Mouse (Mus musculus) MEL (cell line): ENCODE measurements around the gene Ankmy1. TPM values are rescaled to one million over a fixed set of nuclear protein-coding genes. Genes with fewer than 3 reads are reported as not detected.

ENCODE experiments used
- DNase-seq: peaks from one replicate; pipeline ENCODE4 v3.0.0; 2011; ENCODE audit warnings: low read depth, low spot score
- H3K27ac ChIP-seq: 2 replicates; pipeline ENCODE4 v1.5.1; 2012; ENCODE audit warnings: low read depth, mild to moderate bottlenecking, control low read depth, low read length, moderate library complexity; ENCODE audit not compliant: control insufficient read depth
- H3K27me3 ChIP-seq, 2 experiments: fragments of 150-350 bp in 1 of 2; sonication (generic) in 1 of 2; 2 replicates each; pipeline ENCODE4 v1.6.1; 2012; ENCODE audit warnings: low read length in 2 of 2, mild to moderate bottlenecking in 2 of 2, improper control_type of control experiment in 1 of 2, moderate library complexity in 1 of 2; ENCODE audit not compliant: insufficient read depth in 2 of 2, control insufficient read depth in 1 of 2
- H3K36me3 ChIP-seq, 2 experiments: 2 replicates each; pipeline ENCODE4 v1.6.1; 2012 to 2014; ENCODE audit warnings: low read length in 2 of 2, improper control_type of control experiment in 1 of 2, inconsistent platforms in 1 of 2, mild to moderate bottlenecking in 1 of 2; ENCODE audit not compliant: insufficient read depth in 2 of 2, control insufficient read depth in 1 of 2
- H3K4me1 ChIP-seq, 2 experiments: fragments of 150-350 bp in 1 of 2; sonication (generic) in 1 of 2; 2 replicates each; pipeline ENCODE4 v1.6.1; 2012; ENCODE audit warnings: low read length in 2 of 2, improper control_type of control experiment in 1 of 2, mild to moderate bottlenecking in 1 of 2; ENCODE audit not compliant: insufficient read depth in 2 of 2, control insufficient read depth in 1 of 2
- H3K4me3 ChIP-seq, 2 experiments: fragments of 150-350 bp in 1 of 2; sonication (generic) in 1 of 2; 2 replicates each; pipeline ENCODE4 v1.5.1; 2012; ENCODE audit warnings: low read depth in 2 of 2, low read length in 2 of 2, mild to moderate bottlenecking in 2 of 2, moderate library complexity in 2 of 2, control low read depth in 1 of 2, improper control_type of control experiment in 1 of 2; ENCODE audit not compliant: control insufficient read depth in 1 of 2, insufficient read depth in 1 of 2
- H3K79me2 ChIP-seq: 2 replicates; pipeline ENCODE4 v1.6.1; 2012; ENCODE audit warnings: mild to moderate bottlenecking, low read length, moderate library complexity; ENCODE audit not compliant: control insufficient read depth, poor library complexity, insufficient read depth
- H3K9ac ChIP-seq: 2 replicates; pipeline ENCODE4 v1.6.1; 2012; ENCODE audit warnings: low read depth, mild to moderate bottlenecking, control low read depth, low read length, moderate library complexity; ENCODE audit not compliant: control insufficient read depth, poor library complexity, severe bottlenecking
- H3K9me3 ChIP-seq: fragments of 150-350 bp; sonication (generic); replicated peaks from 2 replicates; pipeline ENCODE4 v1.6.1; 2012; ENCODE audit warnings: mild to moderate bottlenecking, low read length, improper control_type of control experiment, moderate library complexity; ENCODE audit not compliant: insufficient read depth
- BHLHE40 ChIP-seq: IDR thresholded peaks from 2 replicates; pipeline ENCODE4 v1.6.1; 2012; ENCODE audit warnings: low read depth, mild to moderate bottlenecking, inconsistent platforms, low read length, improper control_type of control experiment, borderline replicate concordance
- CTCF ChIP-seq, 3 experiments: IDR thresholded peaks in 2 of 3; conservative IDR thresholded peaks in 1 of 3; 2 replicates each; pipeline ENCODE4 v1.5.1; 2011 to 2012; ENCODE audit warnings: low read length in 3 of 3, low read depth in 2 of 3, mild to moderate bottlenecking in 2 of 3, improper control_type of control experiment in 1 of 3, inconsistent platforms in 1 of 3, mixed read lengths in 1 of 3, moderate library complexity in 1 of 3; ENCODE audit not compliant: control insufficient read depth in 1 of 3, insufficient read depth in 1 of 3, poor library complexity in 1 of 3, severe bottlenecking in 1 of 3
- ELF1 ChIP-seq: IDR thresholded peaks from 2 replicates; pipeline ENCODE4 v1.6.1; 2014; ENCODE audit warnings: low read depth, mild to moderate bottlenecking, inconsistent platforms, low read length, improper control_type of control experiment, moderate library complexity
- EP300 ChIP-seq, 2 experiments: IDR thresholded peaks; 2 replicates each; pipeline ENCODE4 v1.6.1; 2011; ENCODE audit warnings: improper control_type of control experiment in 2 of 2, low read length in 2 of 2, low read depth in 1 of 2, mild to moderate bottlenecking in 1 of 2
- ETS1 ChIP-seq: IDR thresholded peaks from 2 replicates; pipeline ENCODE4 v1.6.1; 2012; ENCODE audit warnings: low read depth, mild to moderate bottlenecking, inconsistent platforms, low read length, improper control_type of control experiment, moderate library complexity
- GABPA ChIP-seq: IDR thresholded peaks from 2 replicates; pipeline ENCODE4 v1.6.1; 2012; ENCODE audit warnings: low read depth, mild to moderate bottlenecking, inconsistent platforms, low read length, improper control_type of control experiment, moderate library complexity
- JUND ChIP-seq: IDR thresholded peaks from 2 replicates; pipeline ENCODE4 v1.6.1; 2011; ENCODE audit warnings: low read depth, mild to moderate bottlenecking, improper control_type of control experiment, low read length
- KAT2A ChIP-seq: conservative IDR thresholded peaks from 2 replicates; pipeline ENCODE4 v1.6.1; 2012; ENCODE audit warnings: low read depth, low read length, improper control_type of control experiment, inconsistent platforms
- MAX ChIP-seq: IDR thresholded peaks from 2 replicates; pipeline ENCODE4 v1.6.1; 2011; ENCODE audit warnings: low read length, improper control_type of control experiment
- MAZ ChIP-seq: IDR thresholded peaks from 2 replicates; pipeline ENCODE4 v1.6.1; 2012; ENCODE audit warnings: low read depth, mild to moderate bottlenecking, inconsistent platforms, low read length, improper control_type of control experiment
- MEF2A ChIP-seq: IDR thresholded peaks from 2 replicates; pipeline ENCODE4 v1.6.1; 2014; ENCODE audit warnings: low read depth, mild to moderate bottlenecking, inconsistent platforms, low read length, improper control_type of control experiment; ENCODE audit not compliant: poor library complexity, insufficient replicate concordance, severe bottlenecking; ENCODE audit errors: extremely low read depth
- MXI1 ChIP-seq: IDR thresholded peaks from 2 replicates; pipeline ENCODE4 v1.6.1; 2011; ENCODE audit warnings: mild to moderate bottlenecking, low read depth, low read length, improper control_type of control experiment
- MYB ChIP-seq: IDR thresholded peaks from 2 replicates; pipeline ENCODE4 v1.6.1; 2011; ENCODE audit warnings: mild to moderate bottlenecking, low read depth, low read length, improper control_type of control experiment
- MYC ChIP-seq: IDR thresholded peaks from 2 replicates; pipeline ENCODE4 v1.6.1; 2011; ENCODE audit warnings: low read depth, mild to moderate bottlenecking, low read length, improper control_type of control experiment, moderate library complexity
- NRF1 ChIP-seq: IDR thresholded peaks from 2 replicates; pipeline ENCODE4 v1.6.1; 2014; ENCODE audit warnings: low read depth, mild to moderate bottlenecking, inconsistent platforms, low read length, improper control_type of control experiment, moderate library complexity; ENCODE audit not compliant: poor library complexity, insufficient read depth, severe bottlenecking
- POLR2A ChIP-seq, 2 experiments: IDR thresholded peaks; 2 replicates each; pipeline ENCODE4 v1.6.1; 2011 to 2012; ENCODE audit warnings: low read length in 2 of 2, mild to moderate bottlenecking in 2 of 2, control low read depth in 1 of 2, improper control_type of control experiment in 1 of 2, low read depth in 1 of 2, moderate library complexity in 1 of 2; ENCODE audit not compliant: control insufficient read depth in 1 of 2, insufficient read depth in 1 of 2, poor library complexity in 1 of 2
- POLR2AphosphoS2 ChIP-seq: IDR thresholded peaks from 2 replicates; pipeline ENCODE4 v1.6.1; 2011; ENCODE audit warnings: low read length, improper control_type of control experiment
- RAD21 ChIP-seq: IDR thresholded peaks from 2 replicates; pipeline ENCODE4 v1.6.1; 2011; ENCODE audit warnings: mild to moderate bottlenecking, low read depth, low read length, improper control_type of control experiment
- SIN3A ChIP-seq: IDR thresholded peaks from 2 replicates; pipeline ENCODE4 v1.6.1; 2012; ENCODE audit warnings: low read length, improper control_type of control experiment, inconsistent platforms
- SMC3 ChIP-seq: IDR thresholded peaks from 2 replicates; pipeline ENCODE4 v1.6.1; 2011; ENCODE audit warnings: low read depth, low read length, improper control_type of control experiment
- TAL1 ChIP-seq: IDR thresholded peaks from 2 replicates; pipeline ENCODE4 v1.6.1; 2012; ENCODE audit warnings: mild to moderate bottlenecking, inconsistent platforms, low read length, moderate library complexity, mixed read lengths
- TCF12 ChIP-seq: IDR thresholded peaks from 2 replicates; pipeline ENCODE4 v1.6.1; 2014; ENCODE audit warnings: low read depth, mild to moderate bottlenecking, inconsistent platforms, low read length, improper control_type of control experiment, moderate library complexity
- ZMIZ1 ChIP-seq: IDR thresholded peaks from 2 replicates; pipeline ENCODE4 v1.6.1; 2012; ENCODE audit warnings: low read depth, mild to moderate bottlenecking, inconsistent platforms, low read length, improper control_type of control experiment, moderate library complexity
- ZNF384 ChIP-seq: IDR thresholded peaks from 2 replicates; pipeline ENCODE4 v1.6.1; 2012; ENCODE audit warnings: low read depth, mild to moderate bottlenecking, inconsistent platforms, low read length, improper control_type of control experiment
- polyA plus RNA-seq, 2 experiments: library from polyadenylated mRNA; stranded (reverse) in 1 of 2; unstranded in 1 of 2; fragments of >175 nt in 1 of 2; fragments of >200 nt in 1 of 2; gene quantifications; 2 replicates each; pipeline versions ENCODE4 v1.2.1 to v1.2.4; 2012; ENCODE audit warnings: low replicate concordance in 2 of 2, low read depth in 1 of 2; ENCODE audit not compliant: insufficient read length in 2 of 2, insufficient read depth in 1 of 2, missing spikeins in 1 of 2
- total RNA-seq: library from RNA; depleted of rRNA; stranded (reverse); fragments of 300-350 nt; gene quantifications from 2 replicates; pipeline ENCODE4 v1.2.3, GENCODE M21; 2012

Ankmy1 gene
- total and polyA plus RNA-seq, 3 experiments: 0.08 TPM; not detected in 2

GRCm38 (mm10) chr1:92908664-92909063 is 6.0 kb upstream of the Ankmy1 start:
- Histone ChIP-seq H3K79me2 (peaks cover 31% of the 10 kb centered on the region), H3K27ac (no peak overlapping the region), H3K9ac (no peak overlapping the region), H3K4me1 (peaks cover 13 to 40% of the 10 kb centered on the region in 2 experiments), H3K4me3 (no peak overlapping the region; a peak in 1 of 4 replicates)
- peak; percentile 42 for DNase-seq
- TF ChIP-seq KAT2A (no peak), ELF1 (no peak), CTCF (IDR thresholded peaks at IDR 0.05 in 2 of 3, conservative IDR thresholded peaks at IDR 0.05 in 1 of 3; ENCODE audit: control insufficient read depth in 1 of 3, insufficient read depth in 1 of 3, low read depth in 2 of 3, low read length in 3 of 3, poor library complexity in 1 of 3, severe bottlenecking in 1 of 3) (no peak), MAZ (no peak), JUND (no peak), MEF2A (no peak)
- TF ChIP-seq, all 39 proteins: peak for 0
- peaks cover 0 to 25% of the 10 kb centered on the region in 2 experiments; a peak in 2 of 4 replicates for H3K36me3 ChIP-seq
- no peaks in the 10 kb centered on the region for H3K27me3 ChIP-seq
- no peaks in the 10 kb centered on the region for H3K9me3 ChIP-seq

GRCm38 (mm10) chr1:92907632-92908360 is 5.1 kb upstream of the Ankmy1 start:
- TF ChIP-seq SIN3A (peak; percentile 61), BHLHE40 (peak; percentile 96), MAX (peak; percentile 85), POLR2A (IDR thresholded peaks at IDR 0.05; ENCODE audit: control insufficient read depth in 1 of 2, insufficient read depth in 1 of 2, low read depth in 1 of 2, low read length in 2 of 2, poor library complexity in 1 of 2) (no peak), TCF12 (peak; percentile 40; the same call in 1 of the 2 replicates), MYB (no peak), ZNF384 (no peak), SMC3 (no peak), MYC (peak; percentile 79; the same call in 1 of the 2 replicates), RAD21 (no peak), MXI1 (peak; percentile 77), GABPA (no peak), NRF1 (no peak), ETS1 (peak; percentile 68), KAT2A (no peak), POLR2AphosphoS2 (no peak), TAL1 (peak; percentile 45), EP300 (IDR thresholded peaks at IDR 0.05; ENCODE audit: low read depth in 1 of 2, low read length in 2 of 2) (peak; percentile 12 to 26; a peak in 3 of 4 replicates), ZMIZ1 (no peak)
- Histone ChIP-seq H3K9ac (peak overlapping the region; percentile 88), H3K9me3 (no peaks in the 10 kb centered on the region), H3K4me3 (peak overlapping the region; percentile 68 to 90), H3K4me1 (peaks cover 13 to 40% of the 10 kb centered on the region in 2 experiments), H3K27me3 (no peaks in the 10 kb centered on the region), H3K27ac (peak overlapping the region; percentile 97), H3K36me3 (peaks cover 0 to 25% of the 10 kb centered on the region in 2 experiments; a peak in 2 of 4 replicates), H3K79me2 (peaks cover 31% of the 10 kb centered on the region)
- DNase-seq: peak; percentile 91
